Mouse (Mus musculus): ENCODE measurements around the gene Gm14137. TPM values are rescaled to one million over a fixed set of nuclear protein-coding genes. Genes with fewer than 3 reads are reported as not detected.

Gm14137 gene
- polyA plus RNA-seq, 1 experiment from 2014 or later = 0.65 TPM

DNA sequence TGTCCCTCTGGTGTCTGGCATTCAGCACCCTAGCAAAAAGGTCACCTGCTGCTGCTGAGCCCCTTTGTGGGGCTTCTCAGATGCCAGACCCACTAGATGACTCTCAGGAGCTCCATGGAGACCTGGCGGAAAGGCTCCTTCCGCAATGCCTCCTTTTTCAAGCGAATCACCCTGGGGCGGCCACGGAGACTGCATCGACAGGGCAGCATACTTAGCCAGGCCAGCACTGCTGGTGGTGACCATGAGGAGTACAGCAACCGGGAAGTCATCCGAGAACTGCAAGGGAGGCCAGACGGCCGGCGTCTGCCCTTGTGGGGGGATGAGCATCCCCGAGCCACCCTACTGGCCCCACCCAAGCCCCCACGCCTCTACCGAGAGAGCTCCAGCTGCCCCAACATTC is 557 bp downstream of the Gm14137 start:
- no peak overlapping the region for H3K9ac ChIP-seq (replicated peaks)
- no peak overlapping the region for H3K4me2 ChIP-seq
- peaks cover 31% of the 10 kb centered on the region for H3K4me1 ChIP-seq (replicated peaks)
- no peak overlapping the region for H3K4me3 ChIP-seq (replicated peaks)
- H3K27ac ChIP-seq = no peak overlapping the region
- H3K36me3 ChIP-seq = peaks cover 45% of the 10 kb centered on the region
- 70% methylated on average over 14 of the region's 14 CpGs for WGBS
- H3K9me3 ChIP-seq = no peaks in the 10 kb centered on the region
- ATAC-seq (ENCODE audit: insufficient number of reproducible peaks, insufficient read depth, low FRiP score, low TSS enrichment, low read depth) = no peak
- H3K27me3 ChIP-seq = 0 out of 2 replicates have a peak, but pooled peaks cover 1% of the 10 kb centered on the region

DNA sequence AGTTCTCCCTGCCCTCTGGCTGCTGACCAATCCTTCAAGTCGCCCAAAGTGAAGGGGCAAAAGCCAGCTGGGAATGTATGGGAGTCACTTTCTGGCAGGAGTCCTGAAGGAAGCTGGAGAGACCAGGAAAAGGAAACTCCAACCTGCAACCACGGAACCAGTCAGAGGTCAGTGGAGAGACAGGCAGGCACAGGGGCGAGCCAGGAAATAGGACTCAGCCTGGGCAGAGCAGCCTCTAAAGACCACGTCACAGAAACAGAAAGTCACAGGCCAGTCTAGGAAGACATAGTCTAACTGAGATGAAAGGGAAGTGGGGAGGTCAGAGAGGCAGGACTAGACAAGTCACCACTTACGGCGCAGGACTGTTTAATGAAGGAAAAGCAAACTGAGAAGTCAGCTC is 1.3 kb downstream of the Gm14137 start:
- no peak overlapping the region for H3K27ac ChIP-seq

DNA sequence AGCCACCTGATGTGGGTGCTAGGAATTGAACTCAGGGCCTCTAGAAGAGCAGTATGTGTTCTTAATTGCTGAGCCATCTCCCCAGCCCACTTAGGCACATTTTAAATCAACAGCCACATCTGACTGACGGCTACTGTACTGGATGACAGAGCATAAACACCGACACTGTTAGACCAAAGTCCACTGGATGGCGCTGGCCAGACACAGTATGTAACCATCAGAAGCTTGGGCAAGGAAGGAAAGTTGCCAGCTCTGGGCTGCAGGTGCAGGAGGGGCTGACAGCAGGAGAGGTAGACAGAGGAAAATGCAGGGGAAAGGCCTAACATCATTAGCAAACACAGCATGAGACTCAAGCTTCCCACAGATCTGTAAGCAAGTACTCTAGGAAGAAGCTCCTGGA is 2.5 kb downstream of the Gm14137 start:
- Histone ChIP-seq H3K36me3 (peaks cover 57% of the 10 kb centered on the region), H3K27me3 (no peaks in the 10 kb centered on the region), H3K27ac (no peak overlapping the region), H3K4me1 (replicated peaks) (peaks cover 27% of the 10 kb centered on the region), H3K4me3 (replicated peaks) (no peak overlapping the region), H3K9me3 (no peaks in the 10 kb centered on the region), H3K4me2 (no peak overlapping the region), H3K9ac (replicated peaks) (no peak overlapping the region)
- 64% methylated on average over 3 of the region's 3 CpGs for WGBS
- no peak for ATAC-seq (ENCODE audit: insufficient number of reproducible peaks, insufficient read depth, low FRiP score, low TSS enrichment, low read depth)

More for the DNA sequence above, 1.3 kb downstream of the Gm14137 start:
- Histone ChIP-seq H3K9me3 (no peaks in the 10 kb centered on the region), H3K4me2 (no peak overlapping the region), H3K4me3 (replicated peaks) (no peak overlapping the region), H3K36me3 (peaks cover 52% of the 10 kb centered on the region), H3K9ac (replicated peaks) (no peak overlapping the region), H3K4me1 (replicated peaks) (peaks cover 31% of the 10 kb centered on the region), H3K27me3 (no peaks in the 10 kb centered on the region)
- 64% methylated on average over 6 of the region's 6 CpGs for WGBS
- no peak for ATAC-seq (ENCODE audit: insufficient number of reproducible peaks, insufficient read depth, low FRiP score, low TSS enrichment, low read depth)

DNA sequence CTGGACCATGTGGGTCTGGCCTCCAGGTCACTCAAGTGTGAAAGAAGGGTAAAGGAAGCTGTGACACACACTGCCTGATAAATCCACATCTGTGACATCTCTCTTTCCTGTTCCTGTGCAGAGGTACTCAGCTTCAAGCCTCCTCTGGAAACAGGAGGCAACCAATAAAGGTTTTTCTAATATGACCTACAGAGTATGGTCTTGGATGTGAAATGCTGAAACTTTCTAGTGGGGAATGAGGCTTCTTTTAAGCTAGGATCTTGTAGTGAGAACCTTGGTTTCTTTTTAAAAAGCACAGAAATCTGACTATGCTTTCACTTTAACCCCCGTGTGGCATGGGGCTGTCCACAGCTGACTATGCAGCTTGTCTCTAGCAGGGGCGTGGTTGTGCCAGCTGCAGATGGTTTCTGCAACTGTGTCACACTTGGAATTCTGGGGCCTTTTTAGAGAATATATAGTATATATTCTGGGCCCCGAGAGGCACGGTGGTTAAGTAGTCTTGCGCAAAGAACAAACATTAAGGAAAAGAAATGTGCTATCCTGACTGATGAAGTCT is 3.2 kb downstream of the Gm14137 start:
- peaks cover 55% of the 10 kb centered on the region for H3K36me3 ChIP-seq
- no peak overlapping the region for H3K4me3 ChIP-seq (replicated peaks)
- ATAC-seq (ENCODE audit: insufficient number of reproducible peaks, insufficient read depth, low FRiP score, low TSS enrichment, low read depth) = no peak
- peaks cover 25% of the 10 kb centered on the region for H3K4me1 ChIP-seq (replicated peaks)
- no peak overlapping the region for H3K27ac ChIP-seq
- 91% methylated on average over 5 of the region's 5 CpGs for WGBS
- H3K9ac ChIP-seq (replicated peaks) = no peak overlapping the region
- H3K9me3 ChIP-seq = no peaks in the 10 kb centered on the region
- no peak overlapping the region for H3K4me2 ChIP-seq
- no peaks in the 10 kb centered on the region for H3K27me3 ChIP-seq

DNA sequence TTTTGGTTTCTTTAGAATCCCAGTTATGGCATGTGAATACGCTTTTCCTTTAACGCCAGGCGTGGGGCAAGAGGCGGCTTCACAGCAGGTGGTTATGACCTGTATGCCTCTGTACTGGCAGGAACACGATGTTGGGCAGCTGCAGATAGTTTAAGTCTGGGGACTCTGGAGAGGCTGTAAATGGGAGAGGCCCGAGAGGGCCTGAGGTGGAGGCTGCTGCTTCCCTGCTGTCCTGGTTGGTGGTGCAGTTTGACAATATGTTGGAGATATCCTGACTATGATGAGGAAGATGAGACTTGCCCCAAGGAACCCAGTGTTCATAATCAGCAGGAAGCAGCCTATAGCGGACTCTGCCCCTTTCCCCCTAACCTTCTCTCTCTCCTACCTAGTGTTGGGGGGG is 8.6 kb downstream of the Gm14137 start:
- WGBS = 66% methylated on average over 7 of the region's 7 CpGs
- H3K36me3 ChIP-seq = peaks cover 64% of the 10 kb centered on the region
- H3K9ac ChIP-seq (replicated peaks) = no peak overlapping the region
- no peak for ATAC-seq (ENCODE audit: insufficient number of reproducible peaks, insufficient read depth, low FRiP score, low TSS enrichment, low read depth)
- H3K4me3 ChIP-seq (replicated peaks) = no peak overlapping the region
- no peaks in the 10 kb centered on the region; the same call in 1 of the 2 replicates for H3K4me1 ChIP-seq (replicated peaks)
- H3K9me3 ChIP-seq = no peaks in the 10 kb centered on the region
- H3K27ac ChIP-seq = no peak overlapping the region
- no peak overlapping the region for H3K4me2 ChIP-seq
- H3K27me3 ChIP-seq = no peaks in the 10 kb centered on the region

DNA sequence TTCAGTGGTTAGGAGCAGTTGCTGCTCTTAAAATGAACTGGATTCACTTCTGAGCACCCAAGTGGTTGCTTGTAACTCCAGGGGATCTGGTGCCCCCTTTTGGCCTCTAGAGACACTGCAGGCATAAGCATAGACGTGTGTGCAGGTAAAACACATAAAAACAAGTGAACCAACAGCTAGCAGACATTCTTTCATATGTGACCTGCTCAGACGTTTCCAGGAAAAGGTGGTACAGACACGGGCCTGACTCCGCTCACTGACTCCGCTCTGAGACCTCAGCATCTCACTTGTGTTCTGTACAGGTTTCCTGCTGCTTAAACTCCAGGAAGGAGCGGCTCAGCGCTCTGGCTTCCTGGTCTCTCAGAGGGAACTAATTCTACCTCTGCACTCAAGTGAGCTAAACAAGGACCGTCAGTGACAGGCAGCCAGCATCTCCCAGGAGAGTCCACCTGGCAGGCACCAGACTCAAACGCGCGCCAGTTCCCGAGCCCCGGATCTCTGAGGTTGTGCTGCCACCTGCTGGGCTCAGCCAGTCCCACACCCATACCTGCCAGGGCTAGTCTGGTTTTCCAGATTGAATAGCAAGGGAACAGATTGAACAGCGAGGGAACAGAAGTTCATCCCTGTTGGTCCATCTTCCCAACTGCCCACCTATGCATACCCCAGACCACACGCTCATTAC is 14.9 kb downstream of the Gm14137 start:
- ATAC-seq (ENCODE audit: insufficient number of reproducible peaks, insufficient read depth, low FRiP score, low TSS enrichment, low read depth) = peak; percentile 80
- H3K36me3 ChIP-seq = peaks cover 20% of the 10 kb centered on the region
- H3K9me3 ChIP-seq = no peaks in the 10 kb centered on the region
- H3K4me1 ChIP-seq (replicated peaks) = 0 out of 2 replicates have a peak, but pooled peaks cover 11% of the 10 kb centered on the region
- no peaks in the 10 kb centered on the region for H3K27me3 ChIP-seq
- WGBS = 8% methylated on average over 15 of the region's 15 CpGs
- peak overlapping the region; percentile 36 for H3K4me3 ChIP-seq (replicated peaks)
- 0 out of 2 replicates have a peak overlapping the region, but pooled peaks have one; percentile 28 for H3K9ac ChIP-seq (replicated peaks)
- no peak overlapping the region for H3K27ac ChIP-seq
- peak overlapping the region; percentile 62 for H3K4me2 ChIP-seq

DNA sequence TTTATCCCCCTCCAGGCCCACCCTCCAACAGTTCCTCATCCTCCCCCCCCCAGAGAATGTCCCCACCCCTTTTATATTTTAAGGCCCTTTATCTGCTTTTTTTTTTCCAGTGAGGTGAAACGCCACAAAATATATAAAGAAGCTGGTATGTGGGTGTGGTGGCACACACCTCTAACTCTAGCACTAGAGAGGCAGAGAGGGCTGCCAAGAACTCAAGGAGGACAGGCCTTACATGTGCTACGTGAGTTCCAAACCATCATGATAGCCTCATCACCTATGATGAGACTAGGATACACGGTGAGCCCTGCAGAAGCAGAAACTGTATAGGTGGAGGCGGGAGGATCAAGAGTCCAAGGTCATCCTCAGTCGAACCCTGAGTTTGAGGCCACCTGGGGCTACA is 16.7 kb downstream of the Gm14137 start:
- Histone ChIP-seq H3K4me2 (no peak overlapping the region), H3K4me1 (replicated peaks) (peaks cover 19% of the 10 kb centered on the region), H3K9me3 (no peaks in the 10 kb centered on the region), H3K9ac (replicated peaks) (no peak overlapping the region), H3K27me3 (no peaks in the 10 kb centered on the region), H3K27ac (no peak overlapping the region), H3K36me3 (peaks cover 5% of the 10 kb centered on the region; the same call in 1 of the 2 replicates), H3K4me3 (replicated peaks) (no peak overlapping the region)
- WGBS = 85% methylated on average over 5 of the region's 5 CpGs
- ATAC-seq (ENCODE audit: insufficient number of reproducible peaks, insufficient read depth, low FRiP score, low TSS enrichment, low read depth) = no peak

DNA sequence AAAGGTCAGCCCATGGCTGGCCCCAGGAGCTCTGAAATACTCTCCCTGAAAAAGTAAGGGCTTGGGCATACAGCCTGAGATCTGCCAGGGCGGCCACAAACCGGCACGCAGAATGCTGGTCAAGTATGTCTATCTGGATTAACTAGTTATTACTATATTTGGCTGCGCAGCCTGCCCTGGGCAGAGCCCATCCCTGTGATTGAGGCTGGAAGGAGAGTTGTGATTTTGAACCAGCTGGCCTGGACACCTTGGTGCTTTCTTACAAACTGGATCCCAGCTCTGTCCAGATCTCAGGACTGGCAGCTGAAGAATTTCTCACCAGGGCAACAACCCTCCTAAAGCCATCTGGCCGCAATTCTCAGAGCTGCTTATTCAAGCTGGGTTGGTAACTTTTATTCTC is 19.8 kb downstream of the Gm14137 start:
- Histone ChIP-seq H3K9ac (replicated peaks) (no peak overlapping the region), H3K4me2 (no peak overlapping the region), H3K36me3 (no peaks in the 10 kb centered on the region), H3K27me3 (no peaks in the 10 kb centered on the region), H3K27ac (no peak overlapping the region), H3K9me3 (no peaks in the 10 kb centered on the region), H3K4me1 (replicated peaks) (peaks cover 44% of the 10 kb centered on the region), H3K4me3 (replicated peaks) (no peak overlapping the region)
- 78% methylated on average over 5 of the region's 5 CpGs for WGBS
- ATAC-seq (ENCODE audit: insufficient number of reproducible peaks, insufficient read depth, low FRiP score, low TSS enrichment, low read depth) = no peak

DNA sequence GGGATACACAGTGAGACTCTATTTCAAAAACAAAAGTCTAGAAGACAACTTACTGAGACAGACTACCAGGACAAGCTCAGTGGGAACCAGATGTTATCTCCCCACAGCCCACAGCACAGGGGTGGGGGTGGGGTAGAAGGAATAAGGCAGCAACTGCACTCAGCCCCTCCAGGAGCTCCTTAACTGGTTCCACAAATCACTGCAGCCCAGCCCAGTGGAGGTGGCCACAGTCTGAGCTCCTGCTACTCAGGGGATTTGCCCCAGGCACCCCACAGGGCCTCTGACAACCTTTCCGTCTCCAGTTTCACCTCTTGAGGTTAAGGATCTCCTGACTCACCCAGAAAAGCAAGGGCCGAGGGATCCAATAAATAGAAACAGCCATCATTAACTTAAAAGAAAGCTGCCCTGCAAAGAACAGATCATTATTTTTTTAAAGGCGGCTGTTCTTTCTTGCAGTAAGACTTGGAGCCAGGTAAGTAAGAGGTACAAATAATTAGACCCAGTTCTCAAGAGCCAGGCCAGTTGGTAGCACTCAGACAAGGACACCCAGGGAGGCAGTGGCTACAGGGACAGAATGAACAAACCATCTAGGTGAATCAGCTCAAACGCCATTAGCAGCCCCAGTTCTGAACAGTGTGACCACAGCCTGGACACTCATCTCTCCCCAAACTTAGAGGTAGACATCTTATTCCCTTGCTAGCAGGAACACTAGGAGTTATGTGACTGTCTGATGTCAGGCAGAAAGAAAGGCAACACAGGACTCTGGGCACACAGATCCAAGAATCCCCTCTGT is 22.2 kb downstream of the Gm14137 start:
- ATAC-seq (ENCODE audit: insufficient number of reproducible peaks, insufficient read depth, low FRiP score, low TSS enrichment, low read depth) = peak; percentile 78; the same call in 1 of the 2 replicates
- WGBS = 9% methylated on average over 4 of the region's 4 CpGs
- Histone ChIP-seq H3K9me3 (no peaks in the 10 kb centered on the region), H3K4me2 (peak overlapping the region; percentile 10; the same call in 1 of the 2 replicates), H3K4me1 (replicated peaks) (peaks cover 45% of the 10 kb centered on the region), H3K27me3 (no peaks in the 10 kb centered on the region), H3K36me3 (no peaks in the 10 kb centered on the region), H3K4me3 (replicated peaks) (no peak overlapping the region), H3K27ac (peak overlapping the region; percentile 85), H3K9ac (replicated peaks) (no peak overlapping the region)

DNA sequence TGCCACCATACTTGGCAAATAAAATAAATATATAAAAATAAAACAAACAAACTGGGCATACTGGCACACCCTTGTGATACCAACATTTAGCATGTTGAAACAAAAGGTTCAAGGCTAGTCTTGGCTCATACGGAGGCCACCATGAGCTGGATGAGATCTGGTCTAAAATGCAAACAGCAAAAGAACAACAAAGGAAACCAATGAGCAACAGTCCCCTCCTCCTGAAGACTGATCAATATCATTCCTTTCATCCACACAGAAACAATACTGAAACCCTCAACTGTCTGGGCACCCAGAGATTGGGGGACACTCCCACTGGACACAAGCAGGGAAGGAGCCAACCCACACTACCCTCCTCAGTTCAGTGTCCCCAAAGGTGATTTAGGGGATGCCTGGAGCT is 23.2 kb downstream of the Gm14137 start:
- Histone ChIP-seq H3K27ac (peak overlapping the region; percentile 85), H3K4me3 (replicated peaks) (no peak overlapping the region), H3K4me1 (replicated peaks) (peaks cover 45% of the 10 kb centered on the region), H3K9me3 (no peaks in the 10 kb centered on the region), H3K9ac (replicated peaks) (no peak overlapping the region), H3K27me3 (no peaks in the 10 kb centered on the region), H3K4me2 (no peak overlapping the region), H3K36me3 (no peaks in the 10 kb centered on the region)
- WGBS = 77% methylated on average over 1 of the region's 1 CpGs
- ATAC-seq (ENCODE audit: insufficient number of reproducible peaks, insufficient read depth, low FRiP score, low TSS enrichment, low read depth) = no peak

DNA sequence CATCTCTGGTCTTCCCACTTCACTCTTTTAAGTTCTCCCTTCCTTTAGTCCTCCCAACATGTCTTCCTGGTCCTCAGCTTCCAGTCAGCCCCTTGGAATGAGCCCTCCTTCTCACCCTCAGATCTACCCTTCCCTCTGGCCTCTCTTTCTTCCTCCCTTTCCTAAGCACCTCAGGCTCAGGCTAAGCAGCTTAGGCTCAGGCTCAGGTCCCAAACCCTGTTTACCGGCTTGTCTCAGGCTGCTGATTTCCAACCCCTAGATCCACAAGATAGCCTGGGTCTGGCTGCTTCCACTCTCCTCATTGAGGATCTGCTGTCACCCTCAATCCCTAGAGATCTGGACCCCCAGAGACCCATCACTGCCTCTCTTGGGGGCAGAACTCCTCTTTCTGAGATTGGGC is 23.7 kb downstream of the Gm14137 start:
- Histone ChIP-seq H3K27ac (peak overlapping the region; percentile 85; the same call in 1 of the 2 replicates), H3K27me3 (no peaks in the 10 kb centered on the region), H3K36me3 (no peaks in the 10 kb centered on the region), H3K4me2 (no peak overlapping the region), H3K9ac (replicated peaks) (no peak overlapping the region), H3K4me1 (replicated peaks) (peaks cover 45% of the 10 kb centered on the region), H3K9me3 (no peaks in the 10 kb centered on the region), H3K4me3 (replicated peaks) (no peak overlapping the region)
- ATAC-seq (ENCODE audit: insufficient number of reproducible peaks, insufficient read depth, low FRiP score, low TSS enrichment, low read depth) = no peak
- 59% methylated on average over 1 of the region's 1 CpGs for WGBS
